Mouse (Mus musculus) heart, embryonic 13.5 days (tissue): ENCODE measurements at regions not wholly inside any gene's neighbourhood (a gene's known extent, or its start where the extent isn't known, plus 50 kb on each side); places are given as distances from the start of the nearest gene placed in this dataset.

Experiments used
- ATAC-seq: fragments of 200-750 bp; cut with Nextera tagmentation; 2 replicates; pipeline ENCODE4 v1.8.0; 2017; ENCODE audit warnings: moderate TSS enrichment; ENCODE audit not compliant: insufficient number of reproducible peaks, low FRiP score, low TSS enrichment; ENCODE audit errors: extremely low read depth
- H3K27ac ChIP-seq: fragments of 300-500 bp; sonication (generic); replicated peaks from 2 replicates; pipeline ENCODE4 v1.5.1; 2015; ENCODE audit warnings: moderate library complexity, mild to moderate bottlenecking, inconsistent platforms
- H3K27me3 ChIP-seq: fragments of 300-500 bp; sonication (generic); replicated peaks from 2 replicates; pipeline ENCODE4 v1.6.1; 2015; ENCODE audit warnings: mild to moderate bottlenecking, inconsistent platforms
- H3K36me3 ChIP-seq: fragments of 300-500 bp; sonication (generic); 2 replicates; pipeline ENCODE4 v1.6.1; 2015; ENCODE audit warnings: mild to moderate bottlenecking, inconsistent platforms
- H3K4me1 ChIP-seq: fragments of 300-500 bp; sonication (generic); 2 replicates; pipeline ENCODE4 v1.6.1; 2015; ENCODE audit warnings: inconsistent platforms
- H3K4me2 ChIP-seq: fragments of 300-500 bp; sonication (generic); 2 replicates; pipeline ENCODE4 v1.6.1; 2015; ENCODE audit warnings: inconsistent platforms, mild to moderate bottlenecking, moderate library complexity
- H3K4me3 ChIP-seq: fragments of 300-500 bp; sonication (generic); 2 replicates; pipeline ENCODE4 v1.5.1; 2015; ENCODE audit warnings: moderate library complexity, mild to moderate bottlenecking, inconsistent platforms
- H3K9ac ChIP-seq: fragments of 300-500 bp; sonication (generic); 2 replicates; pipeline ENCODE4 v1.6.1; 2015; ENCODE audit warnings: inconsistent platforms, mild to moderate bottlenecking, moderate library complexity
- H3K9me3 ChIP-seq: fragments of 300-500 bp; sonication (generic); 2 replicates; pipeline ENCODE4 v1.6.1; 2016; ENCODE audit warnings: inconsistent platforms
- WGBS: fragments of 180-500 bp; shearing (Covaris S2); methylation state at CpG from one replicate; pipeline ENCODE4 v1.1.7; 2015; ENCODE audit warnings: mixed read lengths; 5-methylcytosine and 5-hydroxymethylcytosine counted together

GRCm38 (mm10) chr15:93961950-93962349, 366.3 kb upstream of the Prickle1 start:
- no peaks in the 10 kb centered on the region for H3K27me3 ChIP-seq
- no peak overlapping the region for H3K27ac ChIP-seq
- H3K4me3 ChIP-seq = no peak overlapping the region
- H3K9ac ChIP-seq = no peak overlapping the region
- no peak overlapping the region for H3K4me2 ChIP-seq
- ATAC-seq = no peak
- no peaks in the 10 kb centered on the region for H3K9me3 ChIP-seq
- H3K4me1 ChIP-seq = no peaks in the 10 kb centered on the region
- no peaks in the 10 kb centered on the region for H3K36me3 ChIP-seq

- Histone ChIP-seq H3K36me3 (no peaks in the 10 kb centered on the region), H3K27ac (no peak overlapping the region), H3K4me1 (no peaks in the 10 kb centered on the region), H3K27me3 (no peaks in the 10 kb centered on the region), H3K4me2 (no peak overlapping the region), H3K4me3 (no peak overlapping the region), H3K9me3 (peaks cover 7% of the 10 kb centered on the region; the same call in 1 of the 2 replicates), H3K9ac (no peak overlapping the region)
- no peak for ATAC-seq
- 72% methylated on average over 8 of the region's 8 CpGs for WGBS
These were observed 364.2 kb upstream of the Prickle1 start for GRCm38 (mm10) chr15:93959931-93960330.

- no peak overlapping the region for H3K4me3 ChIP-seq
- H3K27ac ChIP-seq = no peak overlapping the region
- no peaks in the 10 kb centered on the region for H3K4me1 ChIP-seq
- no peak overlapping the region for H3K4me2 ChIP-seq
- ATAC-seq = no peak
- peaks cover 7% of the 10 kb centered on the region; the same call in 1 of the 2 replicates for H3K9me3 ChIP-seq
- no peaks in the 10 kb centered on the region for H3K27me3 ChIP-seq
- 83% methylated on average over 1 of the region's 1 CpGs for WGBS
- no peaks in the 10 kb centered on the region for H3K36me3 ChIP-seq
- H3K9ac ChIP-seq = no peak overlapping the region
These were observed 362.4 kb upstream of the Prickle1 start for GRCm38 (mm10) chr15:93958086-93958485.

- H3K4me2 ChIP-seq = no peak overlapping the region
- no peaks in the 10 kb centered on the region for H3K4me1 ChIP-seq
- no peak overlapping the region for H3K27ac ChIP-seq
- H3K27me3 ChIP-seq = no peaks in the 10 kb centered on the region
- ATAC-seq = no peak
- H3K9ac ChIP-seq = no peak overlapping the region
- peaks cover 7% of the 10 kb centered on the region; the same call in 1 of the 2 replicates for H3K9me3 ChIP-seq
- WGBS = 90% methylated on average over 11 of the region's 11 CpGs
- no peak overlapping the region for H3K4me3 ChIP-seq
- no peaks in the 10 kb centered on the region for H3K36me3 ChIP-seq
These were observed 361.1 kb upstream of the Prickle1 start for GRCm38 (mm10) chr15:93956801-93957200.

GRCm38 (mm10) chr15:93953548-93953947, 357.9 kb upstream of the Prickle1 start:
- Histone ChIP-seq H3K4me1 (no peaks in the 10 kb centered on the region), H3K4me2 (no peak overlapping the region), H3K9me3 (peaks cover 7% of the 10 kb centered on the region; the same call in 1 of the 2 replicates), H3K4me3 (no peak overlapping the region), H3K27ac (no peak overlapping the region), H3K27me3 (no peaks in the 10 kb centered on the region), H3K36me3 (no peaks in the 10 kb centered on the region), H3K9ac (no peak overlapping the region)
- 73% methylated on average over 1 of the region's 1 CpGs for WGBS
- no peak for ATAC-seq

- no peaks in the 10 kb centered on the region for H3K4me1 ChIP-seq
- no peaks in the 10 kb centered on the region for H3K9me3 ChIP-seq
- ATAC-seq = no peak
- H3K4me2 ChIP-seq = no peak overlapping the region
- no peaks in the 10 kb centered on the region for H3K27me3 ChIP-seq
- no peak overlapping the region for H3K4me3 ChIP-seq
- H3K27ac ChIP-seq = no peak overlapping the region
- no peaks in the 10 kb centered on the region for H3K36me3 ChIP-seq
- WGBS = 95% methylated on average over 1 of the region's 1 CpGs
- no peak overlapping the region for H3K9ac ChIP-seq
These were observed 354.8 kb upstream of the Prickle1 start for GRCm38 (mm10) chr15:93950441-93950840.

GRCm38 (mm10) chr15:93948902-93949301, 353.2 kb upstream of the Prickle1 start:
- WGBS = 63% methylated on average over 4 of the region's 4 CpGs
- no peak for ATAC-seq
- Histone ChIP-seq H3K4me1 (no peaks in the 10 kb centered on the region), H3K4me3 (no peak overlapping the region), H3K27ac (no peak overlapping the region), H3K9ac (no peak overlapping the region), H3K27me3 (no peaks in the 10 kb centered on the region), H3K4me2 (no peak overlapping the region), H3K36me3 (no peaks in the 10 kb centered on the region), H3K9me3 (no peaks in the 10 kb centered on the region)

- Histone ChIP-seq H3K27ac (no peak overlapping the region), H3K27me3 (no peaks in the 10 kb centered on the region), H3K4me3 (no peak overlapping the region), H3K36me3 (no peaks in the 10 kb centered on the region), H3K4me2 (no peak overlapping the region), H3K9me3 (no peaks in the 10 kb centered on the region), H3K4me1 (no peaks in the 10 kb centered on the region), H3K9ac (no peak overlapping the region)
- WGBS = 83% methylated on average over 12 of the region's 12 CpGs
- no peak for ATAC-seq
These were observed 347.9 kb upstream of the Prickle1 start for GRCm38 (mm10) chr15:93943545-93943944.

- H3K27me3 ChIP-seq = no peaks in the 10 kb centered on the region
- 54% methylated on average over 5 of the region's 5 CpGs for WGBS
- H3K4me2 ChIP-seq = no peak overlapping the region
- no peak for ATAC-seq
- no peaks in the 10 kb centered on the region for H3K36me3 ChIP-seq
- H3K9me3 ChIP-seq = no peaks in the 10 kb centered on the region
- peaks cover 14% of the 10 kb centered on the region for H3K4me1 ChIP-seq
- no peak overlapping the region for H3K4me3 ChIP-seq
- H3K27ac ChIP-seq = peak overlapping the region; percentile 21
- peak overlapping the region; percentile 8; the same call in 1 of the 2 replicates for H3K9ac ChIP-seq
These were observed 337.3 kb upstream of the Prickle1 start for GRCm38 (mm10) chr15:93932971-93933496.

GRCm38 (mm10) chr15:93926842-93927241, 331.2 kb upstream of the Prickle1 start:
- Histone ChIP-seq H3K27me3 (no peaks in the 10 kb centered on the region), H3K27ac (no peak overlapping the region), H3K4me3 (no peak overlapping the region), H3K4me2 (no peak overlapping the region), H3K36me3 (no peaks in the 10 kb centered on the region), H3K9me3 (no peaks in the 10 kb centered on the region), H3K4me1 (peaks cover 3% of the 10 kb centered on the region), H3K9ac (no peak overlapping the region)
- 48% methylated on average over 6 of the region's 6 CpGs for WGBS
- ATAC-seq = no peak

- H3K4me1 ChIP-seq = peaks cover 9% of the 10 kb centered on the region
- ATAC-seq = no peak
- H3K9me3 ChIP-seq = no peaks in the 10 kb centered on the region
- H3K27ac ChIP-seq = no peak overlapping the region
- no peak overlapping the region for H3K9ac ChIP-seq
- H3K4me3 ChIP-seq = no peak overlapping the region
- H3K27me3 ChIP-seq = no peaks in the 10 kb centered on the region
- no peaks in the 10 kb centered on the region for H3K36me3 ChIP-seq
- H3K4me2 ChIP-seq = no peak overlapping the region
These were observed 330.6 kb upstream of the Prickle1 start for GRCm38 (mm10) chr15:93926262-93926661.

GRCm38 (mm10) chr15:93921457-93922234, 326.0 kb upstream of the Prickle1 start:
- H3K9ac ChIP-seq = no peak overlapping the region
- no peaks in the 10 kb centered on the region for H3K9me3 ChIP-seq
- H3K36me3 ChIP-seq = no peaks in the 10 kb centered on the region
- peak overlapping the region; percentile 67 for H3K27ac ChIP-seq
- H3K4me3 ChIP-seq = no peak overlapping the region
- no peaks in the 10 kb centered on the region for H3K27me3 ChIP-seq
- peaks cover 31% of the 10 kb centered on the region for H3K4me1 ChIP-seq
- ATAC-seq = no peak
- WGBS = 55% methylated on average over 6 of the region's 6 CpGs
- H3K4me2 ChIP-seq = no peak overlapping the region
